Mouse (Mus musculus) induced T-regulatory cell, adult 2 months (primary cell): ENCODE results near the gene Atxn7l3.

Experiments used
- DNase-seq: peaks from one replicate; pipeline ENCODE4 v3.0.0-alpha.2; 2012; ENCODE audit warnings: low read depth

Atxn7l3 gene

DNA sequence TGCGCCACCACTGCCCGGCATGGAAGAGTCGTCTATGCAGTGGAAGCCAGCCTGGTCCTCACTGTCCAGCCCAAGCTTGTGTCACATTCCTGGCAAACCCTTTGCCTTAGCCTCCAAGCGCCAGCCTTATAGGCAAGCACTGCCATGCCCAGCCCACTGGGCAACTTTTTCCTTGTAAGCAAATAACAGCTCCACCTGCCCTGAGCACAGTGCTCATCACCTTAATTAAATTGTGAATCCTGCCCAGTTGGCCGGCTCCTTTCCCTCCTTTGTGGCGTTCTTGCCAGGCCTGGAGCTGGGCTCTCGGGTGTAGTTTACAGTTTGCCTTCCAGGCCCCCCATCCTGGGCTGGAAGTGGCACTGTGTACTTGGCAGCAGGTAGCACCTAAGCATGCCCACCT lies 33.2 kb downstream of the Atxn7l3 start:
- no peak for DNase-seq

DNA sequence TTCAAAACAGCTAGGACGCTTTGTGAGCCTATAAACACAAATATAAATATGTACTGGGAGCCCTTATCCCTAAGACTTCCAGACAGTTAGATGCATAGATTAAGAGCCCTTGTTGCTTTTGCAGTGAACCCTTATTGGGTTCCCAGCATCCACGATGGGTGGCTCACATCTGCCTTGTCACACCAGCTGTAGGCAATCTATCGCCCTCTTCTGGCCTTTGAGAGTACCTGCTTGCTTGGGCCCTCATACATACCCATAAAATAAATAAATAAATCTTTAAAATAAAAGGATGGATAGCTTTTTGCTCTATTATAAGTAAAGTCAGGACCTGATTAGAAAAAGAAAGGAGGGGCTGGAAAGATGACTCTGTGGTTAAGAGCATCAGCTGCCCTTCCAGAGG lies 37.9 kb downstream of the Atxn7l3 start:
- DNase-seq: no peak

DNA sequence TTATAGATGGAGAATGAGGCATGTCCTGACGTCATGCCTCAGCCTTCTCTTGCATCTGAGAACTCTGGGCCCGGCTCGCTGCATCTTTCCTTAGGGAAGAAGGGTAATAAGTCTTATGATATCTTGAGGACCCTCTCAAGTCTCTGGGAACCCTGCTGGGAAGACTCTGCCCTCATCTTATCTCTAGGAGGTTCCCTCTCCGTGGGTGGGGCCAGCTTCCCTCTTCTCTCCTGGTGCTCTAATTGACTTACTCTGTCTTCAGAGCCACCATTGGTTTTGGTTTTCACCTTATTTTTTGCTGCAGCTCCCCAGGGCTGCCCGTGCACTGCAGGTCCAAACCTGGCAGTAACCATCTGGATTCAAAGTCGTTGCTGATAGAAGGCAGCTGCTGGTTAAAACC lies 38.3 kb downstream of the Atxn7l3 start:
- DNase-seq: no peak

DNA sequence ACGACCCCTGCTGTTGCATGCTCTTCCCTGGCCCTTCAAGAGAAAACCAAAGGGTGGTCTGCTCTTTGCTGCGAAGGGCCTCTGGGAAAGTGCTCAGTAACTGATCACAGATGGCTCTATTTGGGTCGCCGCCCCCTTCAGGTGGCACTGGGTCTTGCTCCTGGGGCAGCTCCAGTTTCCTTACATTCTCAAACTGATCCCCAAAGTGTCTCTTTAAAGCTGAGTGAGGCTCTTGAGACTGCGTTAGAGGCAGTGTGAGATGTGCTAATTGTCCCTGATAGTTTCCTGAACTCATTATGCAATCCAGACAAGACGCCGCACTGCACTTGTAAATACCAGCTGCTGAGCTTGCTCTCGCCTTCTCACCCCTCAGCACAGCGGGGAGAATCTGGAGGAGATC lies 38.9 kb downstream of the Atxn7l3 start:
- DNase-seq: no peak

DNA sequence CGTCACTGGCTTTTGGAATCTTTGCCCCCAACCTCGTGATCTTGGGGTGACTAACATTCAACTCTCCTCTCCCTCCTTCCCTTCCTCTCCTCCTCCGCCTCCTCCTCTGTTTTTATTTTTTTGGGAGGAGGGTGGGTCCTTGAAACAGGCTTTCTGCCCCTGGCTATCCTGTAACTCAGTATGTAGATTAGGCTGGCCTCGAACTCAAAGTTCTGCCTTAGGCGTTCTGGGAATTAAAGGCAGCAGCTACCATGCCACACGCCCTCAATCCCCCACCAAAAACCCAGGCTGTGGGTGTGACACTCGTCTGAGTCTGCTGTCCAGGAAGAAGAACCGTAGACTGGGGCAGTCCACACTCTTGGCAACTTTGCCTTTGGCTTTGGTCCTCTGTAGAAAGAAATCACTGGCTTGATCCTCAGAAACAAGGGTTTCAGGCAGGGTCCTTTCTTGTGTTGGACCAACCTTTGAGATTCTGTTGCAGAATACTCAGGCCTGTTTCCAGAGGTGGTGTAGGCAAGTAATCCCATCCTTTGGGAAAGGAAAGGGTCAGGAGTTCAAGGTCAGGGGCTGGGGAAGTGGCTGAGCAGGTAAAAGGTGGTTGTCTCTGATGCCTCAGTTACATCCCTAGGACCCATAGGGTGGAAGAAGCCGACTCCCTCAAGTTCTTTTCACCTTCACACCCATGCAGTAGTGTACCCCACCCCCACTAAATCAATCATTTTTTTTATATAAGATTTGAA lies 46.9 kb downstream of the Atxn7l3 start:
- DNase-seq: peak; percentile 28

DNA sequence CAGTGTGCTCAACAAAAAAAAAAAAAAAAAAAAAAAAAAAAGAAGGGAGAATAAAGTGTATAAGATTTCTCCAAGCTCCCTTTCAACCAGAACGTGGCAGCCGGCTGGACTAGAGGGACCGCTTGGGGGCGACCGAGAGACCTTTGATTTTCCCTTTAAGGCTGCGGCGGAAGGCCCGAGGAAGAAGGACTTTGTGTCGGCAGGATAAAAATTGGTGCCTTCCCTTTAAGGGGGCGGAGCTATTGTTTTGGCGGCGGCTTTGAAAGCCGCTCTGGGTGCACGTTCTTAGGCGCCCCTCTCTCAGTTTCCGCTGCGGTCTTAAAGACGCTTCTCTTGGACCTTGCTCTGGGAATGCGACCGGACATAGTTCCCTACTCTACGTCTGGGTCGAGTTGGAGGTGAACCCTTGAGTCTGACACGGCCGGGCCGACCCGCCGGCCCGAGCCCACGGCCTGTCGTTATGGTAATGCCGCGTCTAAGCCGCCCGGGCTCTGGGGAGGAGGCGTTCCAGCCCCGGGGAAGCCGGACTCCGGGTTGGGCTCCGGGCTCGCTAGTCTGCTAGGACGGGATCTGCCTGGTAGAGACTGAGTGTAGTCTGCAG lies 47.7 kb downstream of the Atxn7l3 start, which contains the start of gene BC030867:
Gene BC030867 (plus strand): TSS at position 253 of the 601 bp plus-strand sequence.
- DNase-seq: peak; percentile 100

DNA sequence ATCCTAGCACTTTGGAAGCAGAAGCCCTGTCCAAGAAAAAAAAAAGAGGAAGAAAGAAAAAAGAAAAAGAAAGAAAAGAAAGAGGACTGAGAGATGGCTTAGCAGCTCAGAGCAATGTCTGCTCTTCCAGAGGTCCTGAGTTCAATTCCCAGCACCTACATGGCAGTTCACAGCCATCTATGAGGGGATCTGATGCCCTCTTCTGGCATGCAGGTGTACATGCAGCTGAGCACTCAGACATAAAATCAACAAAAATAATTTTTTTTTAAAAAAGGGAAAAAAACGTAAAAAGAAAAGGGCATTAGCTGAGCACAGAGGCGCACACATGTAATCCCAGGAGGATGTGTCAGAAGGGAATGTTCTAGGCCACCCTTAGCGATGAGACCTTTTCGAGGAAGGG lies 49.6 kb downstream of the Atxn7l3 start:
- DNase-seq: peak; percentile 41

DNA sequence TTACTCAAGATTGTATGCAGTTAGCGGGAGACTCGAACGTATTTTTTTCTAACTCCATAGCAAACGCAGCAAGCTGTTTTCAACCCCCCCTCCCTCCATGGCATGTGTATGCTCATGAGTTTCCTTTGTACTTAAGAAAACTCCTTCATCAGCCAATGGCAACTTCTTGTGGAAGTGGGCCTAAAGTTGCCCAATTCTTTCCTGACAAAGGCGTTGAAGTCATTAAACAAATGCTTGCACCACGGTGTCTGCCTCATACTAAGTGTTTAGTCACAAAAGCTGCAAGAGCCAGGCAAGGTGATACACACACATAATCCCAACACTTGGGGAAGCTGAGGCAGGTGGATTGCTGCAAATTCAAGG lies 50.2 kb downstream of the Atxn7l3 start:
- no peak for DNase-seq

DNA sequence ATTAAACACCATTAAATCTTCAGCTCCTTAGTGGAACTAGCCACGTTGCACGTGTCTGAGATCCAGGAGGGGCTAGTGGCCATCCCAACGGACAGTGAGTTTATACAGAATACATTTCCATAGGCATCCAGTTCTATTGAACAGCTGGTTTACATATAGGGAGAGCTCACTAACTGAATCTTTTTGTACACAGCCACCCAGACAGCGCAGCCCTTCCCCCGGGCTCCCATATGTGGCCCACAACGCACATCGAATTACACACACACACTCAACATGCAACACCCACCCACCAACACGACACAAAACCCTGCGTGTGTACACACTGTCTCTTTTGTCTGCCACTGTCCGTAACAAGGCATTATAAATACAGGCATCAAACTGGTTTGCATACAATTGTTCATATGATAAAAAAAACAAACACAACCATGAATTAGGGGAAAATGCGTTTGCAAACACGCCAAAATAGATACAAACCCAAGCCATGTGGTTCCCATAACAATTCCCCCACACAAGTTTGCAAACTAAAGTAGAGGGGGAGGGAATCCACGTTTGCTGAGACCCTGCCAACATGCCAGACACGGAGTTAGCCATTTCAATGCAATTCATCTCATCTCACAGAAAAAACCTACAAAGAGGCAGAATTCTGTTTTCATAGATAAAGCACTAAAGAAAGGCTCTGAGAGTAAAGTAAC lies 50.7 kb downstream of the Atxn7l3 start:
- no peak for DNase-seq

DNA sequence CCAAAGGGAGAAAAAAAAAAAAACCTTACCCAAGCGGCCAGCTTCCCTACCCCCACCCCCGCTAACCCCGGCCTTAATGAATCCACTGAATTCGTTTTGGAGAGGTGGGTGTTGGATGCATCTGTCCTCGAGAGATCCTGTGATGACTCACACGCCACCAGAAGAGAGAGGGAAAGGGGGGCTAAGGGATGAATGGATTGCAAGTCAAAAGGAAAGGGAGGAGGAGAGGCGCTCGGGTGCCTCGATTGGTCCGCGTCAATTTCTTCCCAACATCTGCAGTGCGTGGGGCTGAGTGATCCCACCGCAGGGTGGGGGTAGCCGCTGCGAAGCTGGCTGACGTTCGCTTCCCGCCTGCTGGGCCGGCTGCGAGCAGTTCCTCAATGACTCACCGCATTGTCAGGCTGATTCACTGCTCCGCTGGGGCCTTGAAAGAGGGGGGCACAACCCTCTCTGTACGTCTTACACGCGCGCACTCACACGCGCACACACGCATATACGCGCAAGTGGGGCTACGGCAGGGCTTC lies 51.4 kb downstream of the Atxn7l3 start:
- DNase-seq: peak; percentile 54

DNA sequence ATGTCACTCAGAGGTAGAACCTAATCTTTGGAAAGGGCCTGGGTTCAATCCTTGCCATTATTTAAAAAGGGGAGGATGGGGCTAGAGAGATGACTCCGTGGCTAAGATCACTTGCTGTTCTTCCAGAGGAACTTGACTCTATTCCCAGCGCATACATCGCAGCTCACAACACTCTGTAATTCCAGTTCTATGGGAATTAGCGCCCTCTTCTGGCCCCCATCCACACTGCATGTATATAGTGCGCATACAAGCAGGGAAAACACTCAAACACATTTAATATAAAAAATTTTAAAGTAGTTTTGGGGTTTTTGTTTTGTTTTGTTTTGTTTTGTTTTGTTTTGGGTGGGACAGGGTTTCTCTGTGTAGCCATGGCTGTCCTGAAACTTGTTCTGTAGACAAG lies 54.6 kb downstream of the Atxn7l3 start:
- DNase-seq: no peak

DNA sequence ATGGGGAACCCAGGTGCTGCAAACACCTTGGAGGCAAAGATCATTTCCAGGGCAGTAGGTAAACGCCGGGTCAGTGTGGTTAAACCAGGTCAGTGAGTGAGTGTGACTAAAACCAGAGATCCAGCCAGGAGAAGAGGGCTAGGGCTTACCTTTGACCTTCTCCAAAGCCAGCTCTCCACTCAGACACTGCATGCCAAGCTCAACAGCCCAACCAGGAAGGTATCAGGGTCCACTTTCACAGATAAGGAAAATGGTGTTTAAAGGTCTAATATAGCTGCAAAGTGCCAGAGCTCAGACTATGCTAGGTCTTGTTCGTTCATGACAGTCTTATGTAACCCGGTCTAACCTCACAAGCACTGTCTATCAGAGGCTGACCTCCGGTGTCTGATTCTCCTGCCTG lies 55.2 kb downstream of the Atxn7l3 start:
- DNase-seq: no peak

DNA sequence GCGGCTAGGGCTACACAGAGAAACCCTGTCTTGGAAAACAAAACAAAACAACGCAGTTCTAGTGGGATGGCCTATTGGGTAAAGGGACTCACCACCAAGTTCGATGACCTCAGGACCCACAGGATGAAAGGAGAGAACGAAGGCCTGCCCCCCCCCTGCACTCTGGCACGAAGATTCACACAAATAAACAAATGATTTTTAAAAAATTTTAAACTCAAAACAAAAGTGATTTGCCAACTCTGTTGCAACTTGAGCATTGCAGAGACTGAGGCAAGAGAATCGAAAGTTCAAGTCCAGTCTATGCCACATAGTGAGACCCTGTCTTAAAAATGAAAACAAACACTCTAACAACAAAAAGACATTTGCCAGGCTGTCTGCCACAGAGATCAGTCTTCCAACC lies 55.8 kb downstream of the Atxn7l3 start:
- DNase-seq: no peak
